Mouse (Mus musculus): ENCODE data around the gene Olfr346.

The Olfr346 gene

GRCm38 (mm10) chr2:36685488-36685887 is at the start of gene Olfr346:
Gene Olfr346, plus strand, starts transcription at chr2:36685788.
- DNase-seq: no peak

- no peak for DNase-seq
Measured at GRCm38 (mm10) chr2:36639741-36640140, 45.8 kb upstream of the Olfr346 start, which contains the start of gene Olfr345. Gene Olfr345, plus strand, starts transcription at chr2:36640041.

- no peak for DNase-seq
Measured at GRCm38 (mm10) chr2:36731602-36732001, 46.0 kb downstream of the Olfr346 start, which contains the start of gene Olfr347. Gene Olfr347, plus strand, starts transcription at chr2:36731902.

- no peak for DNase-seq
Measured at GRCm38 (mm10) chr2:36736226-36736625, 50.6 kb downstream of the Olfr346 start.
